Mouse (Mus musculus) left cerebral cortex, postnatal 14 days (tissue): ENCODE measurements at regions not wholly inside any gene's neighbourhood (a gene's known extent, or its start where the extent isn't known, plus 50 kb on each side); places are given as distances from the start of the nearest gene placed in this dataset.
A peak's percentile ranks its signal among the peaks of the same experiment; 100 is the strongest.
"Not testable (repeated sequence)": the region's sequence is repeated elsewhere in the genome, so short reads cannot be mapped to it uniquely, and the experiment has no call there.

Experiments
- DNase-seq, 2 experiments: peaks; one replicate each; pipeline ENCODE4 v3.0.0; 2021 to 2022; ENCODE audit warnings: low spot score in 2 of 2, mixed read lengths in 1 of 2
- intact Hi-C: fragments of 180-260 bp; cut with DNase I; formaldehyde crosslinking; loops from one replicate; pipeline ENCODE4 v1.15.1; 2025
- microRNA-seq, 2 experiments: library from miRNA; unstranded; fragments of <30 nt; microRNA quantifications; one replicate each; pipeline ENCODE4 v1.2.0; 2022

- no peak for DNase-seq
- intact Hi-C loops: no loop called here
These were observed 66.3 kb upstream of the Acpp start for GRCm38 (mm10) chr9:104403863-104404262.

- intact Hi-C loops: no loop called here
- DNase-seq: no peak
These were observed 64.1 kb upstream of the Acpp start for GRCm38 (mm10) chr9:104401673-104402072.

GRCm38 (mm10) chr9:104399927-104400326 is 62.4 kb upstream of the Acpp start:
- intact Hi-C loops: no loop called here
- peak in 1 of 2 experiments; percentile 29 for DNase-seq

- intact Hi-C loops, DNase-seq: not testable (repeated sequence)
These were observed 60.9 kb upstream of the Acpp start for GRCm38 (mm10) chr9:104398484-104398883.

GRCm38 (mm10) chr9:104387805-104388204 is 50.3 kb upstream of the Acpp start:
- intact Hi-C loops: no loop called here
- no peak for DNase-seq

Small RNAs in the stretch of these regions (microRNA-seq; reads per million reads assigned to microRNA genes)
- 0 reads per million in 2 experiments for gene Mir2136
